Mouse (Mus musculus) cerebellum, adult 2 months (tissue): ENCODE measurements around the gene Enpp1. TPM values are rescaled to one million over a fixed set of nuclear protein-coding genes. Genes with fewer than 3 reads are reported as not detected.

Experiments used
- DNase-seq, 2 experiments: peaks; one replicate each; pipeline ENCODE4 v3.0.0; 2021
- H3K27ac ChIP-seq: fragments of 200-500 bp; 2 replicates; pipeline ENCODE4 v1.5.1; 2012; ENCODE audit warnings: low read length, control low read depth, inconsistent platforms; ENCODE audit not compliant: insufficient read depth
- H3K27me3 ChIP-seq: fragments of 200-500 bp; 2 replicates; pipeline ENCODE4 v1.6.1; 2012; ENCODE audit warnings: inconsistent platforms, mild to moderate bottlenecking, low read length, moderate library complexity; ENCODE audit not compliant: control insufficient read depth, insufficient read depth
- H3K4me1 ChIP-seq: fragments of 200-500 bp; 2 replicates; pipeline ENCODE4 v1.6.1; 2011; ENCODE audit warnings: low read length; ENCODE audit not compliant: control insufficient read depth, insufficient read depth
- H3K4me3 ChIP-seq: fragments of 200-500 bp; replicated peaks from 2 replicates; pipeline ENCODE3; 2011; ENCODE audit warnings: mild to moderate bottlenecking, low read depth, low read length, control low read depth; ENCODE audit not compliant: insufficient read depth
- CTCF ChIP-seq: fragments of 200-500 bp; IDR thresholded peaks from 2 replicates; pipeline ENCODE4 v1.5.1; 2011; ENCODE audit warnings: low read depth, mild to moderate bottlenecking, control low read depth, low read length, moderate library complexity, borderline replicate concordance; ENCODE audit not compliant: insufficient read depth
- POLR2A ChIP-seq: fragments of 200-500 bp; IDR thresholded peaks from 2 replicates; pipeline ENCODE4 v1.6.1; 2011; ENCODE audit warnings: low read length, control low read depth, borderline replicate concordance; ENCODE audit not compliant: insufficient read depth
- WGBS: fragments of 180-500 bp; shearing (Covaris S2); methylation state at CpG from one replicate; pipeline ENCODE4 v1.1.7; 2018; 5-methylcytosine and 5-hydroxymethylcytosine counted together
- polyA plus RNA-seq: library from polyadenylated mRNA; depleted of rRNA; stranded (reverse); fragments of >200 nt; gene quantifications from 2 replicates; pipeline ENCODE4 v1.2.3, GENCODE M21; 2012; rRNA removed

Gene Enpp1
- polyA plus RNA-seq, 1 experiment = 4.0 TPM

DNA sequence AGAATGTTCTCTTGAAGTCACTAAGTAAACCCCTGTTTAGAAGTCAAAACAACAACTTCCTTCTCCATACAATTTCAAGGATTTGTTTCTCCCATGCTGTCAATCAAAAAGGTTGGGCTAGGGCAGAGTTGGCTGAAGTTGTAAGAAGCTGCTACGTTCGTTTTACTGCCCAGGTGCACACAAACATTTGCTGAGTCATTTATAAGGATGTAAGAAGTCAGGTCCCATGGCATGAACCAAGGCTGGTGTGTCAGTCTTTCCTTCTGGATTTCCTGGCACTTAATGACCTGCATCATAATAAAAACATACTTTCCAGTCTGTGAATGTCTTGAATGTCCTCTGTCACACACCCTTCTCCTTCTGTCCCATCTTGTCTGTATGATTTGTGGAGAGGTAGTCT lies 119.6 kb downstream of the Enpp1 start:
- TF ChIP-seq POLR2A (no peak), CTCF (no peak)
- DNase-seq = no peak
- H3K27me3 ChIP-seq = peaks cover 3% of the 10 kb centered on the region; the same call in 1 of the 2 replicates
- H3K4me3 ChIP-seq = no peak overlapping the region
- H3K27ac ChIP-seq = no peak overlapping the region
- WGBS = 81% methylated on average over 2 of the region's 2 CpGs
- H3K4me1 ChIP-seq = peaks cover 6% of the 10 kb centered on the region

DNA sequence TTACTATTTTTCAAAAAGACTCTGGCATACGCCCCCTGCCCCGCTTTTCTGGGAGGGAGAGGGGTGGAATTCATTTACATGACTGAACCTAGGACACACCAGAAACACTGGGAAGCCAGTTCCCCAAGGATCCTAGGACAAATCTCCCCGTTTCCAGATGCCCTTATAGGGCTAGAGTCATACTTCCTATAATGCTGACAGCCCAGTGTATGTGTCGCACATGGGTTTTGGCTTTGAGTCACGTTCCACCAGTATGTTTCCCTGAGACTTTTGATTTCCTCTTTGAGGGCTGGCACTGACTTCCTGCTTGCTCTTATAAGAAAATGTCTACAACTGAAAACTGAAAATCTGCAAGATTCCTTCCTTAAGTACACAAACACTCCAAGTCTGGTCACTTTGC lies 120.2 kb downstream of the Enpp1 start:
- no peak for DNase-seq
- H3K27me3 ChIP-seq = peaks cover 3% of the 10 kb centered on the region; the same call in 1 of the 2 replicates
- no peak overlapping the region for H3K27ac ChIP-seq
- no peak overlapping the region for H3K4me3 ChIP-seq
- peaks cover 6% of the 10 kb centered on the region for H3K4me1 ChIP-seq
- WGBS = 73% methylated on average over 5 of the region's 5 CpGs
- TF ChIP-seq POLR2A = no peak

DNA sequence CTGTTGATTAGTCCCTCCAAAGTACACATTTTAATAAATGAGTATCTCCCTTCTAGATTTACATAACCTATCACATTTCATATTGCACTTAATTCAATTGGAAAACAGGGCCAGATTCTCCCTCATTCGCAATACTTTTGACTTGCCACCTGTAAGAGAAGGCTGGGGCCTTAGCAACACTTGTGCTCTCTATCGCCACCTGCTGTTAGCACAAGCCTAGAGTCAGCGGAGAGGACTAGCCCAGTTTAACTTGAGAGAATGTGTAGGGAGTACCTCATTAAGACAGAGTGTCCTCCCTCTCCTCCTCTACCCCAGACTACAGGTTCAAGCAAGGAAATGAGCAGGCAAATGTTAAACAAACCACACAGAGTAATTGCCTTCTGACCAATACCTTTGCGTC lies 120.8 kb downstream of the Enpp1 start:
- DNase-seq = peak; percentile 45 to 61
- Histone ChIP-seq H3K4me3 (no peak overlapping the region), H3K27me3 (peaks cover 3% of the 10 kb centered on the region; the same call in 1 of the 2 replicates), H3K4me1 (peaks cover 2% of the 10 kb centered on the region), H3K27ac (no peak overlapping the region)
- peak; percentile 78 for TF ChIP-seq CTCF
- no peak for TF ChIP-seq POLR2A
- 21% methylated on average over 4 of the region's 4 CpGs for WGBS

DNA sequence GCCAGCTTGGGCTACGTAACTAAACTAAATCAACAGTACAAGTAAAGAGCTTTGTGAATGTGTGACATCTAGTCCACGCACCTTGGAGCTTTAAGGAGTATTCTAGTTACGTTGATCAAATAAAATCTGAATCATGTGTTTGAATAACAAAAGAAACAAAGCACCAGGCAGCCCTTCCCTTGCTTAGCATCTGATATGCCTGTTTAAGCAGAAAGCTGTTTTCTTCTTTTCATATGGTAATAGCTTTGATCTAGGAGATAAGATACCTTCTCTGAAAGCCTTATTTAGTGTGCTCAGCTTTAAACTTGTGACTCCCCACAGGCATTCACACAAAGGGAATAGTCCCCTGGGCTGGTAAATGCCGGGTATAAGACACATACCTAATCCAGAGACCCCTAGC lies 121.4 kb downstream of the Enpp1 start:
- WGBS = 57% methylated on average over 4 of the region's 4 CpGs
- TF ChIP-seq CTCF (no peak), POLR2A (no peak)
- H3K4me3 ChIP-seq = no peak overlapping the region
- no peak overlapping the region for H3K27ac ChIP-seq
- no peaks in the 10 kb centered on the region; the same call in 1 of the 2 replicates for H3K4me1 ChIP-seq
- no peak for DNase-seq
- H3K27me3 ChIP-seq = peaks cover 2% of the 10 kb centered on the region; the same call in 1 of the 2 replicates

DNA sequence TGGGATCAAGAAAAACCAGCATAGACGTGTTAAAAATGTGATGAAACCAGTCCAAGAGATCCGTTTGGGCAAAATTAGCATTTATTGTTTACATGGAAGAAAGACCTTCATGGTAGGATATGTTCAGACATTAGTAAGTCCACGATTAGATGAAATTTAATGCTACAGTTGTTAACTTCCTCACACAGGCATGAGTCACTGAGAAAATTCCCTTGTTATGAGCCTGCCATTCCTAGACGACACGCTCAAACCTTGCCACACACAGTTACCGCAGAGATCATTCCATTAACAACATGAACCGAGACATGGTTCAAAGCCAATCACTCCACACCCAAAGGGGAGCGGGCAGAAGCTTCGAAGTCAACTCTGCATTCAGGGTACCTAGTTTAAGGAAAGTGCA lies 122.7 kb downstream of the Enpp1 start:
- no peaks in the 10 kb centered on the region for H3K4me1 ChIP-seq

DNA sequence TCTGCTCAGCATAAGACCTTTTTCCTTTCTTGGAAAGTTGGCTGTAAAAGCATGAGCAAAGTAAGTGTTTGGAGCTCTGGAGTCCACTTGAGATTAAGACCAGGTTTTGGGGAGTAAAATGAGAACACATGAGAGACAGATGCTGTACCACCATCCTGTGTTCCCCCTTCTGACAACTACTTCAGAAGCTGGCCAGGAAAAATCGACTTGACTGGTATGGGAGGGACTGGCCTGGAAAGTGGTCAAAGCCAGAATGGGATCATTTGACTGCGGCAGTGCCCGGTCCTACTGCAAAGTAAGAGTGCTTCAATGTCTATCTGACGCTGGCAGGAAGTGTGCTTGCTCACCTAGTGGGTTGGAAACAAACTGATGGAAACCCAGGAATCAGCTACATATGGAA lies 123.1 kb downstream of the Enpp1 start:
- no peak for DNase-seq
- no peak for TF ChIP-seq POLR2A
- no peak for TF ChIP-seq CTCF
- Histone ChIP-seq H3K4me3 (no peak overlapping the region), H3K4me1 (no peaks in the 10 kb centered on the region), H3K27me3 (no peaks in the 10 kb centered on the region), H3K27ac (no peak overlapping the region)
- 73% methylated on average over 4 of the region's 4 CpGs for WGBS

More for the DNA sequence above, 122.7 kb downstream of the Enpp1 start:
- Histone ChIP-seq H3K27me3 (no peaks in the 10 kb centered on the region), H3K4me3 (no peak overlapping the region), H3K27ac (no peak overlapping the region)
- DNase-seq = no peak
- WGBS = 89% methylated on average over 9 of the region's 9 CpGs
- TF ChIP-seq CTCF = no peak
- no peak for TF ChIP-seq POLR2A

Other genes starting within 250 kb of the Enpp1 start
- 9.8 TPM in 2 replicates for gene Ccn2, start 116.7 kb downstream of the Enpp1 start, polyA plus RNA-seq
- gene Enpp3, start 130.7 kb upstream of the Enpp1 start, polyA plus RNA-seq = 0.59 and 1.4 TPM in 2 replicates
- gene Med23, start 157.8 kb upstream of the Enpp1 start, polyA plus RNA-seq = 32.1 and 34.1 TPM in 2 replicates
- 0.82 and 1.00 TPM in 2 replicates for gene Arg1, start 215.3 kb upstream of the Enpp1 start, polyA plus RNA-seq